Mouse (Mus musculus) B cell, adult (primary cell): ENCODE data around the gene Krtap31-2. TPM values are rescaled to one million over a fixed set of nuclear protein-coding genes. Genes with fewer than 3 reads are reported as not detected.

ENCODE experiments used
- total RNA-seq: library from RNA; stranded (reverse); gene quantifications from 4 replicates; pipeline ENCODE4 v1.2.4, GENCODE M21; 2023; ENCODE audit not compliant: inconsistent age

Krtap31-2 gene
- total RNA-seq: not detected in 4 replicates

GRCm38 (mm10) chr11:99935991-99936390 lies at the start of gene Krtap31-2:
Krtap31-2 (plus strand) TSS chr11:99936291.

GRCm38 (mm10) chr11:99907620-99908019 lies 28.5 kb upstream of the Krtap31-2 start, which contains the start of gene Krtap31-1:
Krtap31-1 (plus strand) TSS chr11:99907920.

GRCm38 (mm10) chr11:99914451-99914850 lies 21.6 kb upstream of the Krtap31-2 start, which contains the start of gene Gm11565:
Gm11565 (plus strand) TSS chr11:99914751.

GRCm38 (mm10) chr11:99948175-99948574 lies 12.1 kb downstream of the Krtap31-2 start, which contains the start of gene Krtap9-5:
Krtap9-5 (plus strand) TSS chr11:99948475.

GRCm38 (mm10) chr11:99978953-99979352 lies 42.9 kb downstream of the Krtap31-2 start, which contains the start of gene Krtap29-1:
Krtap29-1 (minus strand) TSS chr11:99979053.

GRCm38 (mm10) chr11:99986180-99986647 lies 50.1 kb downstream of the Krtap31-2 start, which contains the start of gene Krtap16-1:
Krtap16-1 (minus strand) TSS chr11:99986597.

Other genes with a start within 250 kb of the Krtap31-2 start
- gene Gm14190, start 245.6 kb upstream of the Krtap31-2 start, total RNA-seq: not detected in 4 replicates
- not detected in 4 replicates for gene Gm14180, start 202.0 kb upstream of the Krtap31-2 start, total RNA-seq
- gene Gm11595, start 163.4 kb upstream of the Krtap31-2 start, total RNA-seq: not detected in 4 replicates
- gene Krtap4-8, start 155.6 kb upstream of the Krtap31-2 start, total RNA-seq: not detected in 4 replicates
- not detected in 4 replicates for gene Krtap4-9, start 151.1 kb upstream of the Krtap31-2 start, total RNA-seq
- not detected in 4 replicates for gene Gm11596, start 142.8 kb upstream of the Krtap31-2 start, total RNA-seq
- not detected in 4 replicates for gene Gm11569, start 137.4 kb upstream of the Krtap31-2 start, total RNA-seq
- gene Gm11554, start 131.8 kb upstream of the Krtap31-2 start, total RNA-seq: not detected in 4 replicates
- not detected in 4 replicates for gene Krtap4-13, start 126.4 kb upstream of the Krtap31-2 start, total RNA-seq
- gene Gm11564, start 120.6 kb upstream of the Krtap31-2 start, total RNA-seq: not detected in 4 replicates
- not detected in 4 replicates for gene 2300003K06Rik, start 98.2 kb upstream of the Krtap31-2 start, total RNA-seq
- gene Krtap4-16, start 84.7 kb upstream of the Krtap31-2 start, total RNA-seq: not detected in 4 replicates
- not detected in 4 replicates for gene Gm11568, start 78.4 kb upstream of the Krtap31-2 start, total RNA-seq
- not detected in 4 replicates for gene Gm11559, start 71.8 kb upstream of the Krtap31-2 start, total RNA-seq
- gene Krtap9-1, start 62.9 kb upstream of the Krtap31-2 start, total RNA-seq: not detected in 4 replicates
- gene Gm11567, start 57.1 kb upstream of the Krtap31-2 start, total RNA-seq: not detected in 4 replicates
- not detected in 4 replicates for gene Krtap31-1, start 28.4 kb upstream of the Krtap31-2 start, total RNA-seq
- not detected in 4 replicates for gene Gm11565, start 21.5 kb upstream of the Krtap31-2 start, total RNA-seq
- not detected in 4 replicates for gene Krtap9-5, start 12.2 kb downstream of the Krtap31-2 start, total RNA-seq
- not detected in 4 replicates for gene Krtap29-1, start 42.8 kb downstream of the Krtap31-2 start, total RNA-seq
- gene Krtap16-1, start 50.3 kb downstream of the Krtap31-2 start, total RNA-seq: not detected in 4 replicates
- gene Krtap17-1, start 57.7 kb downstream of the Krtap31-2 start, total RNA-seq: not detected in 4 replicates
- not detected in 4 replicates for gene Krt33a, start 79.9 kb downstream of the Krtap31-2 start, total RNA-seq
- gene Krt33b, start 93.6 kb downstream of the Krtap31-2 start, total RNA-seq: not detected in 4 replicates
- not detected in 4 replicates for gene Krt34, start 105.3 kb downstream of the Krtap31-2 start, total RNA-seq
- not detected in 4 replicates for gene Krt31, start 114.3 kb downstream of the Krtap31-2 start, total RNA-seq
- not detected in 4 replicates for gene Krt32, start 151.9 kb downstream of the Krtap31-2 start, total RNA-seq
- not detected in 4 replicates for gene Krt35, start 159.9 kb downstream of the Krtap31-2 start, total RNA-seq
- gene Krt36, start 169.3 kb downstream of the Krtap31-2 start, total RNA-seq: not detected in 4 replicates
- not detected in 4 replicates for gene Krt13, start 185.3 kb downstream of the Krtap31-2 start, total RNA-seq
- gene Krt15, start 199.6 kb downstream of the Krtap31-2 start, total RNA-seq: not detected in 4 replicates
- gene Krt19, start 212.4 kb downstream of the Krtap31-2 start, total RNA-seq: 0.45 to 1.1 TPM in 2 of 4 replicates, not detected in the others